Comparison of ENCODE assay signal across 15 mouse cellular contexts in the genomic region with DNA sequence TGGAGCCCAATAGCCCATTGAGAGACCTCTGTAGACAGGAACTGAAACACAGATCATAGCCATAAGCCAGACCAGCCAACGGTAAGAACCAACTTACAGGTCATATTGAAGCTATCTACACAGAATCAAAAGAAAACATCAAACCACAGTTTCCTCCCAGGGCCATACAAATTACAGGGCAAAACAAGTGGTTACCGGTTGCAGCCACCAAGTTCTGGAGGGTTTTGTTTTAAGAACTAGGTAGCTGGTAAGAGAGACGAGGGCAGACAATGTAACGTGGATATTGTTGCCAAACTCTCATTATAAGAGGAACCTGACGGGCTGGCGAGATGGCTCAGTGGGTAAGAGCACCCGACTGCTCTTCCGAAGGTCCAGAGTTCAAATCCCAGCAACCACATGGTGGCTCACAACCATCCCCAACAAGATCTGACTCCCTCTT. TPM values are rescaled to one million over a fixed set of nuclear protein-coding genes. Genes with fewer than 3 reads are reported as not detected.
DNase-seq lines count a peak whose midpoint lies in the region; ATAC-seq and TF ChIP-seq lines count a peak whose summit lies in the region.
"Had no signal": no experiment of that assay in that cellular context is flagged by ENCODE, and none has a peak within 500 bp of the region (broad histone marks: within the 10 kb centered on the region; RNA-seq: fewer than 3 reads in every experiment).

No protein-coding gene starts in this region.

- ATAC-seq in megakaryocyte progenitor cell, adult 5-6 weeks (replicated peaks; ENCODE audit: poor library complexity): peak; percentile 71
- ATAC-seq: forebrain, embryonic 13.5 days had no signal

- H3K27me3 ChIP-seq in thymus, adult 2 months (ENCODE audit: control insufficient read depth, insufficient read depth, low read length): no peaks in the 10 kb centered on the region
- no peaks in the 10 kb centered on the region for H3K27me3 ChIP-seq in MEL (ENCODE audit: control insufficient read depth in 1 of 2, insufficient read depth in 2 of 2, low read length in 2 of 2)
- H3K27me3 ChIP-seq in splenic B cell, adult 2 months (ENCODE audit: control insufficient read depth, insufficient read depth, low read length, poor library complexity, severe bottlenecking): no peaks in the 10 kb centered on the region
- H3K27me3 ChIP-seq in kidney, adult 2 months (replicated peaks; ENCODE audit: control insufficient read depth, insufficient read depth, low read length): no peaks in the 10 kb centered on the region
- H3K27me3 ChIP-seq: forebrain, embryonic 13.5 days; liver, embryonic 15.5 days had no signal

- no peaks in the 10 kb centered on the region for H3K9me3 ChIP-seq in MEL (replicated peaks; ENCODE audit: insufficient read depth, low read length)
- H3K9me3 ChIP-seq: forebrain, embryonic 13.5 days; liver, embryonic 15.5 days had no signal

- TF ChIP-seq EP300 in MEL (IDR thresholded peaks at IDR 0.05; ENCODE audit: low read depth in 1 of 2, low read length in 2 of 2): peak in 1 of 2 experiments; percentile 78; a peak in 2 of 4 replicates

- no peak for TF ChIP-seq RAD21 in MEL (IDR thresholded peaks at IDR 0.05; ENCODE audit: low read depth, low read length)

- no peak for TF ChIP-seq CTCF in thymus, adult 2 months (IDR thresholded peaks at IDR 0.05; ENCODE audit: borderline replicate concordance, control insufficient read depth, extremely low read depth, insufficient read depth, low read length, poor library complexity)
- TF ChIP-seq CTCF in MEL (IDR thresholded peaks at IDR 0.05 in 2 of 3, conservative IDR thresholded peaks at IDR 0.05 in 1 of 3; ENCODE audit: control insufficient read depth in 1 of 3, insufficient read depth in 1 of 3, low read depth in 2 of 3, low read length in 3 of 3, poor library complexity in 1 of 3, severe bottlenecking in 1 of 3): no peak
- TF ChIP-seq CTCF in kidney, adult 2 months (conservative IDR thresholded peaks at IDR 0.05; ENCODE audit: insufficient read depth, insufficient read length, low read depth, low read length): no peak

- TF ChIP-seq POLR2A in thymus, adult 2 months (IDR thresholded peaks at IDR 0.05; ENCODE audit: control insufficient read depth, extremely low read depth, insufficient read depth, low read length, poor library complexity): no peak
- TF ChIP-seq POLR2A in MEL (IDR thresholded peaks at IDR 0.05; ENCODE audit: control insufficient read depth in 1 of 2, insufficient read depth in 1 of 2, low read depth in 1 of 2, low read length in 2 of 2, poor library complexity in 1 of 2): no peak
- no peak for TF ChIP-seq POLR2A in kidney, adult 2 months (IDR thresholded peaks at IDR 0.05; ENCODE audit: low read depth, low read length)

- H3K4me1 ChIP-seq in thymus, adult 2 months (replicated peaks; ENCODE audit: control insufficient read depth, insufficient read depth, low read length): peaks cover 22% of the 10 kb centered on the region
- peaks cover 23 to 46% of the 10 kb centered on the region in 2 experiments for H3K4me1 ChIP-seq in MEL (ENCODE audit: control insufficient read depth in 1 of 2, insufficient read depth in 2 of 2, low read length in 2 of 2)
- H3K4me1 ChIP-seq in kidney, adult 2 months (ENCODE audit: control insufficient read depth, insufficient read depth, low read length): peaks cover 2% of the 10 kb centered on the region; the same call in 1 of the 2 replicates
- H3K4me1 ChIP-seq: forebrain, embryonic 13.5 days had no signal

- peak; percentile 9 for DNase-seq in thymus, adult 2 months
- no peak for DNase-seq in thymus, postnatal 14 days
- DNase-seq in MEL (ENCODE audit: low read depth, low spot score): peak; percentile 67
- peak; percentile 91 for DNase-seq in splenic B cell, adult 2 months (ENCODE audit: low read depth, low spot score)
- no peak for DNase-seq in heart, adult 11 months
- DNase-seq in kidney, adult 2 months: no peak
- DNase-seq: adrenal gland, postnatal 36 days; heart, postnatal 14 days; right cerebral cortex, postnatal 25 days had no signal

- H3K79me2 ChIP-seq in MEL (ENCODE audit: control insufficient read depth, insufficient read depth, low read length, poor library complexity): no peaks in the 10 kb centered on the region; the same call in 1 of the 2 replicates

- H3K9ac ChIP-seq in MEL (ENCODE audit: control insufficient read depth, low read depth, low read length, poor library complexity, severe bottlenecking): peak overlapping the region; percentile 17
- H3K9ac ChIP-seq: forebrain, embryonic 13.5 days; liver, embryonic 15.5 days had no signal

- WGBS in thymus, adult 2 months: 6% methylated on average over 8 of the region's 8 CpGs
- 87% methylated on average over 8 of the region's 8 CpGs for WGBS in kidney, adult 2 months

- no peak overlapping the region for H3K4me3 ChIP-seq in thymus, adult 2 months (ENCODE audit: control insufficient read depth, insufficient read depth, low read length)
- H3K4me3 ChIP-seq in MEL (ENCODE audit: control insufficient read depth in 1 of 2, insufficient read depth in 1 of 2, low read depth in 2 of 2, low read length in 2 of 2): no peak overlapping the region
- no peak overlapping the region for H3K4me3 ChIP-seq in kidney, adult 2 months (ENCODE audit: insufficient read depth, low read depth, low read length)
- H3K4me3 ChIP-seq: forebrain, embryonic 13.5 days; liver, embryonic 15.5 days had no signal

- H3K27ac ChIP-seq in thymus, adult 2 months (ENCODE audit: control insufficient read depth, insufficient read depth, low read length): peak overlapping the region; percentile 57; the same call in 1 of the 2 replicates
- H3K27ac ChIP-seq in MEL (ENCODE audit: control insufficient read depth, low read depth, low read length): peak overlapping the region; percentile 61
- no peak overlapping the region for H3K27ac ChIP-seq in kidney, adult 2 months (ENCODE audit: insufficient read depth, low read depth, low read length)
- H3K27ac ChIP-seq: forebrain, embryonic 13.5 days; liver, embryonic 15.5 days; macrophage had no signal

- no peaks in the 10 kb centered on the region for H3K36me3 ChIP-seq in thymus, adult 2 months (ENCODE audit: control insufficient read depth, insufficient read depth, low read length)
- H3K36me3 ChIP-seq in MEL (ENCODE audit: control insufficient read depth in 1 of 2, insufficient read depth in 2 of 2, low read length in 2 of 2): peaks cover 0 to 57% of the 10 kb centered on the region in 2 experiments; a peak in 2 of 4 replicates
- H3K36me3 ChIP-seq in splenic B cell, adult 2 months (ENCODE audit: control insufficient read depth, insufficient read depth, low read length, poor library complexity, severe bottlenecking): no peaks in the 10 kb centered on the region
- no peaks in the 10 kb centered on the region for H3K36me3 ChIP-seq in kidney, adult 2 months (ENCODE audit: control insufficient read depth, insufficient read depth, low read length)
- H3K36me3 ChIP-seq: liver, embryonic 15.5 days had no signal

TF ChIP-seq in MEL, 35 proteins besides CTCF, POLR2A, EP300 and RAD21 (continues in another document):
- TF ChIP-seq TAL1 (IDR thresholded peaks at IDR 0.05; ENCODE audit: low read length) (no peak), TBP (IDR thresholded peaks at IDR 0.05; ENCODE audit: low read depth, low read length) (peak; percentile 97), HCFC1 (IDR thresholded peaks at IDR 0.05; ENCODE audit: low read depth, low read length) (no peak), KAT2A (conservative IDR thresholded peaks at IDR 0.05; ENCODE audit: low read depth, low read length) (no peak; the same call in 1 of the 2 replicates), CHD1 (IDR thresholded peaks at IDR 0.05; ENCODE audit: low read depth, low read length) (no peak), GABPA (IDR thresholded peaks at IDR 0.05; ENCODE audit: low read depth, low read length) (no peak), ZMIZ1 (IDR thresholded peaks at IDR 0.05; ENCODE audit: low read depth, low read length) (no peak), ETS1 (IDR thresholded peaks at IDR 0.05; ENCODE audit: low read depth, low read length) (peak; percentile 53; the same call in 1 of the 2 replicates), MYB (IDR thresholded peaks at IDR 0.05; ENCODE audit: low read depth, low read length) (peak; percentile 53; the same call in 1 of the 2 replicates), TCF12 (IDR thresholded peaks at IDR 0.05; ENCODE audit: low read depth, low read length) (peak; percentile 43), USF1 (IDR thresholded peaks at IDR 0.05; ENCODE audit: low read depth, low read length) (no peak), CHD2 (IDR thresholded peaks at IDR 0.05; ENCODE audit: low read length) (no peak), MAFK (IDR thresholded peaks at IDR 0.05; ENCODE audit: borderline replicate concordance, low read depth, low read length) (peak; percentile 59; the same call in 1 of the 2 replicates), MAZ (IDR thresholded peaks at IDR 0.05; ENCODE audit: low read depth, low read length) (no peak), ZNF384 (IDR thresholded peaks at IDR 0.05; ENCODE audit: low read depth, low read length) (peak; percentile 65; the same call in 1 of the 2 replicates), GATA1 (IDR thresholded peaks at IDR 0.05; ENCODE audit: low read depth, low read length) (peak; percentile 33; the same call in 1 of the 2 replicates), SIN3A (IDR thresholded peaks at IDR 0.05; ENCODE audit: low read length) (peak; percentile 33; the same call in 1 of the 2 replicates), MAX (IDR thresholded peaks at IDR 0.05; ENCODE audit: low read length) (no peak; the same call in 1 of the 2 replicates), MXI1 (IDR thresholded peaks at IDR 0.05; ENCODE audit: low read depth, low read length) (no peak), USF2 (IDR thresholded peaks at IDR 0.05; ENCODE audit: borderline replicate concordance in 1 of 2, insufficient read depth in 1 of 2, low read depth in 1 of 2, low read length in 2 of 2) (no peak), ZKSCAN1 (IDR thresholded peaks at IDR 0.05; ENCODE audit: low read depth, low read length) (no peak), UBTF (IDR thresholded peaks at IDR 0.05; ENCODE audit: borderline replicate concordance, insufficient read depth, low read depth, low read length) (no peak), NRF1 (IDR thresholded peaks at IDR 0.05; ENCODE audit: insufficient read depth, low read depth, low read length, poor library complexity, severe bottlenecking) (no peak), ZC3H11A (IDR thresholded peaks at IDR 0.05; ENCODE audit: low read depth, low read length) (no peak), POLR2AphosphoS2 (IDR thresholded peaks at IDR 0.05; ENCODE audit: low read length) (no peak)

RNA-seq across cellular contexts. Expression of gene Plac8, which starts 13.2 kb away (rescaled TPM):
- polyA plus RNA-seq in thymus, adult 2 months (2012; rRNA removed): 118 and 153 TPM in 2 replicates
- total RNA-seq in MEL (2012; rRNA removed): 4.9 and 7.1 TPM in 2 replicates
- 10 to 100 TPM in 1 of 2 experiments, not detected in 1; 10.6 TPM for polyA plus RNA-seq in MEL (2012; ENCODE audit: insufficient read depth in 1 of 2, insufficient read length in 2 of 2, low read depth in 1 of 2, low replicate concordance in 2 of 2, missing spikeins in 1 of 2)
- 4,454 and 4,759 TPM in 2 replicates for total RNA-seq in megakaryocyte progenitor cell, adult 5-6 weeks (2015)
- total RNA-seq in megakaryocyte progenitor cell, adult 5-6 weeks (2017): 3,425 and 3,832 TPM in 2 replicates
- 44.5 and 60.0 TPM in 2 replicates for polyA plus RNA-seq in kidney, adult 2 months (2012; rRNA removed)
- total RNA-seq: layer of hippocampus, adult 8-10 months; left cerebral cortex, postnatal 14 days had no signal

Comparison
In these comparisons a context has a peak if more than half of its experiments do, and no peak if none do; other contexts are left out.
1. DNase-seq: peak in thymus, adult 2 months (single experiment), MEL (single experiment) and splenic B cell, adult 2 months (single experiment); none in thymus, postnatal 14 days (single experiment), heart, adult 11 months (single experiment) and kidney, adult 2 months (single experiment).